Mouse (Mus musculus): ENCODE results near the gene Dcaf10. TPM values are rescaled to one million over a fixed set of nuclear protein-coding genes. Genes with fewer than 3 reads are reported as not detected.

The Dcaf10 gene
- polyA plus RNA-seq, 1 experiment from 2014 or later = 8.0 TPM

- ATAC-seq (ENCODE audit: low read depth) = no peak
- no peak overlapping the region for H3K4me3 ChIP-seq
- no peak overlapping the region for H3K4me2 ChIP-seq
- H3K9me3 ChIP-seq = no peaks in the 10 kb centered on the region
- WGBS = 94% methylated on average over 8 of the region's 8 CpGs
- peaks cover 22% of the 10 kb centered on the region for H3K4me1 ChIP-seq (replicated peaks)
- no peaks in the 10 kb centered on the region for H3K36me3 ChIP-seq
- no peak overlapping the region for H3K27ac ChIP-seq (replicated peaks)
- no peaks in the 10 kb centered on the region for H3K27me3 ChIP-seq
- H3K9ac ChIP-seq = no peak overlapping the region
Measured at GRCm38 (mm10) chr4:45411181-45411790, 69.4 kb downstream of the Dcaf10 start.

- H3K9me3 ChIP-seq = no peaks in the 10 kb centered on the region
- peaks cover 9% of the 10 kb centered on the region for H3K4me1 ChIP-seq (replicated peaks)
- H3K4me2 ChIP-seq = no peak overlapping the region
- no peaks in the 10 kb centered on the region for H3K36me3 ChIP-seq
- H3K9ac ChIP-seq = no peak overlapping the region
- no peak overlapping the region for H3K4me3 ChIP-seq
- H3K27ac ChIP-seq (replicated peaks) = no peak overlapping the region
- 75% methylated on average over 16 of the region's 16 CpGs for WGBS
- ATAC-seq (ENCODE audit: low read depth) = no peak
- no peaks in the 10 kb centered on the region; the same call in 1 of the 2 replicates for H3K27me3 ChIP-seq
Measured at GRCm38 (mm10) chr4:45412433-45413192, 70.7 kb downstream of the Dcaf10 start.

- no peak for ATAC-seq (ENCODE audit: low read depth)
- no peak overlapping the region for H3K9ac ChIP-seq
- no peaks in the 10 kb centered on the region; the same call in 1 of the 2 replicates for H3K27me3 ChIP-seq
- H3K27ac ChIP-seq (replicated peaks) = no peak overlapping the region
- no peak overlapping the region for H3K4me3 ChIP-seq
- peaks cover 15% of the 10 kb centered on the region for H3K4me1 ChIP-seq (replicated peaks)
- no peak overlapping the region for H3K4me2 ChIP-seq
- WGBS = 86% methylated on average over 9 of the region's 9 CpGs
- H3K9me3 ChIP-seq = no peaks in the 10 kb centered on the region
- no peaks in the 10 kb centered on the region for H3K36me3 ChIP-seq
Measured at GRCm38 (mm10) chr4:45413674-45414338, 71.9 kb downstream of the Dcaf10 start.

DNA sequence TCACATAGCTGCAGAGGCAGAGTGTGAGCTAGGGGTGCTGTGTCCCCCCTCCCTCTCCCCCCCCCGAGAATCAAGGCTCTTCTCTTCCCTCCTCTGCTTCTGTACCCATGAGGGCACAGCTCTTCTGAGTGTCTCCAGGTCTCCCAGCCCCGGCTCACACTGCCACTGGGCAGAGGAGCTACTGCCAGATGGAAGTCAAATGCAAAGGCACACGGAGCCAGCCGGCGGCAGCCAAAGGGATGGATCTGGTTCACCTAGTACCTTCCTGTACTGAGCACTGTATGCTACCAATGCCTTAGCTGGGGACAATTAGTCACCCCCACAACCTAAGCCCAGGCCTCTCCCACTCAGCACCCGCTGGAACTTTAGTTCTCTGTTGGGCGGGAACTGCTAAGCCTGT, 74.4 kb downstream of the Dcaf10 start:
- Histone ChIP-seq H3K9ac (no peak overlapping the region), H3K4me3 (no peak overlapping the region), H3K27me3 (no peaks in the 10 kb centered on the region; the same call in 1 of the 2 replicates), H3K9me3 (no peaks in the 10 kb centered on the region), H3K27ac (replicated peaks) (no peak overlapping the region), H3K36me3 (no peaks in the 10 kb centered on the region), H3K4me1 (replicated peaks) (peaks cover 28% of the 10 kb centered on the region), H3K4me2 (no peak overlapping the region)
- WGBS = 85% methylated on average over 7 of the region's 7 CpGs
- ATAC-seq (ENCODE audit: low read depth) = no peak

- whole genome bisulfite sequencing = 28% methylated on average over 11 of the region's 11 CpGs
- H3K4me2 ChIP-seq = peak overlapping the region; percentile 13; the same call in 1 of the 2 replicates
- no peaks in the 10 kb centered on the region for H3K36me3 ChIP-seq
- no peaks in the 10 kb centered on the region; the same call in 1 of the 2 replicates for H3K27me3 ChIP-seq
- no peak overlapping the region for H3K27ac ChIP-seq (replicated peaks)
- H3K4me1 ChIP-seq (replicated peaks) = peaks cover 36% of the 10 kb centered on the region
- H3K4me3 ChIP-seq = no peak overlapping the region; the same call in 1 of the 2 replicates
- peak overlapping the region; percentile 47 for H3K9ac ChIP-seq
- no peaks in the 10 kb centered on the region for H3K9me3 ChIP-seq
- ATAC-seq (ENCODE audit: low read depth) = peak; percentile 64
Measured at GRCm38 (mm10) chr4:45418229-45418950, 76.5 kb downstream of the Dcaf10 start.

GRCm38 (mm10) chr4:45419051-45419450, 77.2 kb downstream of the Dcaf10 start:
- H3K27me3 ChIP-seq = no peaks in the 10 kb centered on the region; the same call in 1 of the 2 replicates
- H3K9ac ChIP-seq = no peak overlapping the region
- no peak for ATAC-seq (ENCODE audit: low read depth)
- no peak overlapping the region for H3K4me3 ChIP-seq
- WGBS = 88% methylated on average over 4 of the region's 4 CpGs
- no peaks in the 10 kb centered on the region for H3K36me3 ChIP-seq
- H3K9me3 ChIP-seq = no peaks in the 10 kb centered on the region
- H3K4me2 ChIP-seq = no peak overlapping the region
- H3K4me1 ChIP-seq (replicated peaks) = peaks cover 43% of the 10 kb centered on the region
- H3K27ac ChIP-seq (replicated peaks) = no peak overlapping the region

DNA sequence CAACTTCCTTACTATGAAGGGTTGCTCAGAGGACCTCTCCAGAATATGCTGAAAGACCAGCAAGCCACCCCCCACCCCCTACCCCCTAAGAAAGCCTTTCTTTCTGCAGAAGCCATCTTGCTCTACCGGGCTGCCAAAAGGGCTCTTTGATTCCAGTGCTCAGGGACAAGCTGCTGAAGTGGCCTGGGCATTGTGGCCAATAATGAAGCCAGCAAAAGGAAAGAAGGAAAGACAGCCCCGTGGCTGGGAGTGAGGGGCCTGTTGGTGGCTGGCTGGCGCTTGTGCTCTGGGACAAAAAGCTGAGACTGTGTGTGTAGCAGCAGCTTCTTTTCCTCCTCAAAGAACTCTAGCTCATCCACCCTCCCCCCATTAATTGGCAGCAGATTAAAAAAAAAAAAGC, 78.8 kb downstream of the Dcaf10 start:
- peaks cover 43% of the 10 kb centered on the region for H3K4me1 ChIP-seq (replicated peaks)
- no peak overlapping the region for H3K27ac ChIP-seq (replicated peaks)
- H3K36me3 ChIP-seq = no peaks in the 10 kb centered on the region
- no peak for ATAC-seq (ENCODE audit: low read depth)
- no peaks in the 10 kb centered on the region; the same call in 1 of the 2 replicates for H3K27me3 ChIP-seq
- H3K9me3 ChIP-seq = no peaks in the 10 kb centered on the region
- no peak overlapping the region for H3K4me3 ChIP-seq
- no peak overlapping the region for H3K9ac ChIP-seq
- H3K4me2 ChIP-seq = no peak overlapping the region
- 57% methylated on average over 3 of the region's 3 CpGs for WGBS

DNA sequence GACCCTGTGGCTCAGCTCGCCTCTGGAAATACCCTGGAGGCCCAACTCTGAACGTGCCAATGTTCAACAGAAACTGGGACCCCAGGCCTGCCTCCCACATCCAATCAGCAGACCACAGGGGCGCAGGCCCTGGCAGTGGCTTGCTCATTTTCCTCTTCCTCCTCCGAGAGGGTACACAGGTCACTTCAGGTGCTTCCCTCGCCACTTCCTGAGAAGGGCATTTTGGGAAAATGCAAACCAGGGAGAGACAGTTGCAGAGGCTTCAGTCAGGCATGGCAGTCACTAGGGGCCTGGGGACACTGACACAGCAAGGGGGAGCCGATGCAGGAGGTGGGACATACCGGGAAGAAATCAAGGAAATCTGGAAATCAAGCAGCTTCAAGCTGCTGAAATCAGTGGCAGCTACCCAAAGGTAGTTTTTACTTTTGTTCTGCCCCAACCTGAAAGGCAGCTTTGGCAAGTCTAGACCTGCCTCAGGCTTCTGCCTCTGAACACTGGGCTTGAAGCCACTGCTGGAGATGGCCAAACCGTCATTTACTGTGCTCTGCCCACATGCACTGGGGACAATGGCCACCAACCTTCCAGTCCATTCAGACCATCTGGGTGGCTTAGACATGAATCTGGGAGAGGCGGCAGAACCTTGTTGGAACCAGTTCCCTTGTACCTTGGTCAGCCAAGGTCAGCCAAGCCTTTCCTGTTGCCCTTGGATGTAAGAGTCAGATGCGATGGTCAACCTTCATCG, 79.8 kb downstream of the Dcaf10 start:
- Histone ChIP-seq H3K27me3 (no peaks in the 10 kb centered on the region; the same call in 1 of the 2 replicates), H3K4me3 (no peak overlapping the region), H3K4me1 (replicated peaks) (peaks cover 48% of the 10 kb centered on the region), H3K9me3 (no peaks in the 10 kb centered on the region), H3K9ac (no peak overlapping the region), H3K36me3 (no peaks in the 10 kb centered on the region), H3K27ac (replicated peaks) (no peak overlapping the region), H3K4me2 (no peak overlapping the region)
- no peak for ATAC-seq (ENCODE audit: low read depth)
- 81% methylated on average over 11 of the region's 11 CpGs for WGBS

DNA sequence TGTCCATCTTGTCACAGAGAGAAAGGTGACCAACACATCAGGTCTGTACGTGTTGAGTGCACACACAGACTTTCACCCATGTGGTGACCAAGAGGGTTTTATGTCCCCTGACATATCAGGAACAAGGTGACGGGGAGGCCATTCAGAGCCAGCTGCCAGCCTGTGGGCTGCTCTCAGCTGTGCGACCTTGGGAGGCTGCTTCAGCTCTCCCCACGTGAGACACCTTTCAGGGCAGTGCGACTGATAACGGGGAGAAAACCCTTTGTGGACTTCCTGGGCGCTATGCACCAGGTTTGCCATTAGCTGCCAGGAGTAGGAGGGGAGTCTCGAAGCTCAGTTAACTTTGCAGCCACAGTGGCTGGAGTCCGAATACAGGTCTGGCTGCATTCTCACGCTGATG, 80.7 kb downstream of the Dcaf10 start:
- H3K4me3 ChIP-seq = no peak overlapping the region
- no peak overlapping the region for H3K27ac ChIP-seq (replicated peaks)
- no peak overlapping the region for H3K4me2 ChIP-seq
- no peaks in the 10 kb centered on the region for H3K27me3 ChIP-seq
- WGBS = 89% methylated on average over 10 of the region's 10 CpGs
- ATAC-seq (ENCODE audit: low read depth) = no peak
- H3K9me3 ChIP-seq = no peaks in the 10 kb centered on the region
- H3K9ac ChIP-seq = no peak overlapping the region
- peaks cover 58% of the 10 kb centered on the region for H3K4me1 ChIP-seq (replicated peaks)
- H3K36me3 ChIP-seq = no peaks in the 10 kb centered on the region

GRCm38 (mm10) chr4:45423406-45423805, 81.5 kb downstream of the Dcaf10 start:
- no peaks in the 10 kb centered on the region for H3K9me3 ChIP-seq
- no peaks in the 10 kb centered on the region for H3K27me3 ChIP-seq

DNA sequence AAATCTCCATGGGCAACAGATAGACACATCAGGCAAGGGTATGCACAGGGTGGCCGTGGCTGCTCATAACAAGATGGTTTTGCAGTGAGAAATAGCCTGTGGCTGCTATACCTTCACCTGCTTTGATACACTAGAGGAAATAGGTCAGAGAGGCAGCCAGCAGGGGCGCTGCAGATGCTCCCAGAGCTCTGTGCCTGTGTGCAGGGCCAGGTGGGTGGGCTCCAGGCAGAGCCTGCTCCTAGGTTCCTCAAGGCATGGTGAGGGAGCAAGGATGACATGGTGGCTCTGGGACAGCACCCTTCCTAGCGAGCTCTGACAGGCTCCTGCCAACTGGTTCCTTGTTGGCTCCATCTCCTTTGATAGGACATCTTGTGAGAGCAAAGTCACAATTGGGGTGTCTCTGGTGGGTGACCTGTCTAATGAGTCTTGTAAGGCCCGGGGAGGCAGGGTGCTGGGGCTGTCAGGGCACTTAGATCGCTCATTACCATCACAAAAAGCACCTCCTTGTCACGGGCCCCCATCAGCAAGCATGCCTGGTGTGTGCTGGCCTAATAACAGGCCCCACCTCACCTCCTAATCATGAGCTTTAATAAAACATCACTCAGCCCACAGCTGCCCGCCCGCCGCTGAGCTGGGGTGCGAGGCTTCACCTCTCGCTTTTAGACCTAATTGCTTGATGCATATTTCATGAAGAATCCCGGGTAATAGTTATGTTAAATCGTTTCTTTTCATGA, 85.0 kb downstream of the Dcaf10 start:
- Histone ChIP-seq H3K4me2 (no peak overlapping the region), H3K27me3 (no peaks in the 10 kb centered on the region), H3K9me3 (no peaks in the 10 kb centered on the region), H3K9ac (no peak overlapping the region), H3K36me3 (no peaks in the 10 kb centered on the region), H3K4me3 (no peak overlapping the region), H3K27ac (replicated peaks) (no peak overlapping the region; the same call in 1 of the 2 replicates), H3K4me1 (replicated peaks) (peaks cover 46% of the 10 kb centered on the region)
- WGBS = 34% methylated on average over 13 of the region's 13 CpGs
- no peak for ATAC-seq (ENCODE audit: low read depth)

More at GRCm38 (mm10) chr4:45423406-45423805, 81.5 kb downstream of the Dcaf10 start:
- Histone ChIP-seq H3K4me3 (no peak overlapping the region), H3K4me1 (replicated peaks) (peaks cover 59% of the 10 kb centered on the region), H3K4me2 (no peak overlapping the region), H3K27ac (replicated peaks) (no peak overlapping the region), H3K36me3 (no peaks in the 10 kb centered on the region), H3K9ac (0 out of 2 replicates have a peak overlapping the region, but pooled peaks have one; percentile 12)
- ATAC-seq (ENCODE audit: low read depth) = no peak
- 27% methylated on average over 8 of the region's 8 CpGs for WGBS
